Mouse (Mus musculus) heart, postnatal 36 days (tissue): ENCODE data around the gene Clca4b. TPM values are rescaled to one million over a fixed set of nuclear protein-coding genes. Genes with fewer than 3 reads are reported as not detected.
"Not testable (repeated sequence)": the region's sequence is repeated elsewhere in the genome, so short reads cannot be mapped to it uniquely, and the experiment has no call there.

Experiments
- DNase-seq, 2 experiments: peaks; one replicate each; pipeline ENCODE4 v3.0.0; 2021 to 2022
- intact Hi-C: fragments of 180-260 bp; cut with DNase I; formaldehyde crosslinking; loops from one replicate; pipeline ENCODE4 v1.15.1; 2025
- total RNA-seq, 2 experiments: library from RNA; stranded (reverse); gene quantifications; 2 replicates each; pipeline ENCODE4 v1.2.3; 2021

Gene Clca4b
- total RNA-seq: not detected

DNA sequence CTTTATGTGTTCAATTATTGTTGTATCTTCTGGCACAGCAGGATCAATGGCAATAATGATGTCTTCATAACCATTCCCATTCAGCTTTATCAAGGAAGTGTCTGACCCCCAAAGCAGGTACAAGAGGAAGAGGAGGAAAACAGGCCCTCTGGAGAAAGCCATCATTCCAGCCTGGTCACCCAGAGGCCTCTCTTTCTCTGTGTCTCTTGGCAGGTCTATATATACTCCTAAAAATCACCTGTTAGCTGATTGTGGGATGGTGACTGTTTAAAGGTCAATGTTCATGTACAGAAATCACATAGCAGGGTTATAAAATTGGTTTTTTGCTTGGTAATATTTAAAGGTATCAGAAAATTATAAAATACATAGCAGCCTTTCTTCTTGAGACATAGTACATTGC is at the start of gene Clca4b:
Clca4b (minus strand) TSS at position 195 of the 400 bp plus-strand sequence.
- DNase-seq: no peak
- intact Hi-C loops: no loop called here

GRCm38 (mm10) chr3:144980551-144980950 is 48.2 kb upstream of the Clca4b start:
- intact Hi-C loops: no loop called here
- no peak for DNase-seq

GRCm38 (mm10) chr3:144977631-144978030 is 45.3 kb upstream of the Clca4b start:
- no peak for DNase-seq
- intact Hi-C loops: no loop called here

- DNase-seq: no peak
- intact Hi-C loops: no loop called here
Measured at GRCm38 (mm10) chr3:144976091-144976490, 43.8 kb upstream of the Clca4b start.

DNA sequence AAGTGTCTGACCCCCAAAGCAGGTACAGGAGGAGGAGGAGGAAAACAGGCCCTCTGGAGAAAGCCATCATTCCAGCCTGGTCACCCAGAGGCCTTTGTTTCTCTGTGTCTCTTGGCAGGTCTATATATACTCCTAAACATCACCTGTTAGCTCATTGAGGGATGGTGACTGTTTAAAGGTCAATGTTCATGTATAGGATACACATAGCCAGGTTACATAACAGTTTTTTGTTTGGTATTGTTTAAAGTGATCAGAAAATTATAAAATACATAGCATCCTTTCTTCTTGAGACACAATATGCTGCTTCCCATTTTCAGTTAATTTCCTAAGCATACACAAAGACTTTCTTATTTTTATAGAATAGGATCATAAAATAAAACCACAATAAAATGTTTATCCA is 42.6 kb upstream of the Clca4b start, which contains the start of gene Clca4a:
Clca4a (minus strand) TSS at position 101 of the 400 bp plus-strand sequence.
- intact Hi-C loops: no loop called here
- no peak for DNase-seq

GRCm38 (mm10) chr3:144971553-144972270 is 39.4 kb upstream of the Clca4b start:
- intact Hi-C loops: no loop called here
- DNase-seq: no peak

DNA sequence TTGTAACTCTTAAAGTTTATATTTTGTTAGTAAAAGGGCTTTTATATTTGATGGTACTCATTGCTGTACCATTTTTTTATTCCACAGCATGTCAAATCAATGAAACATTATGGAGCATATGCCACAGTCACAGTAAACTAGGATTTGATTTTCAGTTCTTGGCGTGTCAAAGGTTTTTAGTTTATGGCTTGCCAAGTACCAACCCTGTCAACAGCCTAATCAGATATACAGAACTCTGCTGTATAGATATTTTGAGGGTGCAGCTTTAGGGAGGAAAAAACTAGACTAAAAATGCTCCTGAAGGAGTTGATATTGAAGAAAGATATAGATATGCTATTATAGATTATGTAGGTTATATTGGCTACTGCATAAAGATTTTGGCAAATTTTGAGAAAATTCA is 37.4 kb upstream of the Clca4b start:
- intact Hi-C loops: no loop called here
- DNase-seq: no peak

DNA sequence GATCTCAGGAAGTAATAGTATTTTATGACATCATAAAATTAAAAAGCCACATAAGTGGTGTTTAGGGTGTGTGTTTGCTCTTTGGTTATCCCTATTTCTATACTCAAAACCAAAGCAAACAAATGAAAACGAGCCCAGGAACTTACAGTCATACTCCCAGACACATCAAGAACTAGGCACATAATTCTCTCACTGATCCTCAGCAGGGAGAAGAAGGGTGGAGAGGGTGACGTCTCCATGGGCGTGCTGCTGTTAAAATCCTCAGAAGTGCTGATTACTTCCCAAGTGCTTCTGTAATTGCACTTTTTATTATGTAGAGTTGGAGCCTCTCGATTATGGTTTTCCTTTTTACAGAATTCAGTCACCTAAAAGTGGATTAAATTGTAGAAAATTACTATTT is 33.7 kb upstream of the Clca4b start:
- intact Hi-C loops: no loop called here
- no peak for DNase-seq

DNA sequence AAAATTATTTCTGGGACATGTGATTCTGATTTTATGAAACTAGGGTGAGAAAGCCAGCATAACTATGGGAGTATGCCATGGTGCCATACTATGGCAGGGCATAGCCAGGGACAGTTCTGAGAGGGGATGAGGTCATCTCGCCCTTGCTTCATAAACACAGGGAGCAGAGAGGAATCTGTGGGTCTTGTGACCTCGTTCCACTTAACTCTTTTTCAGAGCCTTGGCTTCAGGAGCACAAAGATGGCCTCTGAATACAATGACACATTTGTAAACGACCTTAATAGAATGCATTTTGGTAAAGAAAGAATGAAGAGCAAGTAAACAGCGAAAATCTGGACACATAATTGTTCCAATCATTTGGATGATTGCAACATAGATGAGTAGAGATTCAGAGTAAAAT is 18.5 kb upstream of the Clca4b start:
- DNase-seq: no peak
- intact Hi-C loops: loop anchor here (5.0 kb wide), 1 partner anchor 89 kb away; no protein-coding TSS in a partner anchor

GRCm38 (mm10) chr3:144947376-144947775 is 15.0 kb upstream of the Clca4b start:
- DNase-seq, intact Hi-C loops: not testable (repeated sequence)

DNA sequence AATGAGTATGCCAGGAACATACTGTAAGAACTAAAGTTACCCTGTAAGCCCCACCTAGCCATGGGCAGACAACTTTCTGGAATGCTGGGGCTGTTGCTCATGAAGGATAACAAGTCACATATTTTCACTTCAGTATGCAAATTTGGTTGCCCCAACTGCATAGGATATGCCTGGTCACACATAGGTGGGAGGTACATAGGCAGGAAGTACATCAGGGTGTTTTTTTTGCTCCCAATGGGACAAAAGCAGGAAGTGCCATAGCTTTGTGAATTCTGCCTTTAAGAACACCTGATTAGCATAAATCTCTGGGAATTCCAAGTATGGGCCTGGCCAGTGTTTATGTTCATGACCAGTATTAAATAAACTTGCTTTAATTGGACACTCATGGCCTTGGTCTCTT is 1.3 kb upstream of the Clca4b start:
- DNase-seq, intact Hi-C loops: not testable (repeated sequence)

GRCm38 (mm10) chr3:144933011-144933491 is 722 bp upstream of the Clca4b start:
- intact Hi-C loops: no loop called here
- no peak for DNase-seq

DNA sequence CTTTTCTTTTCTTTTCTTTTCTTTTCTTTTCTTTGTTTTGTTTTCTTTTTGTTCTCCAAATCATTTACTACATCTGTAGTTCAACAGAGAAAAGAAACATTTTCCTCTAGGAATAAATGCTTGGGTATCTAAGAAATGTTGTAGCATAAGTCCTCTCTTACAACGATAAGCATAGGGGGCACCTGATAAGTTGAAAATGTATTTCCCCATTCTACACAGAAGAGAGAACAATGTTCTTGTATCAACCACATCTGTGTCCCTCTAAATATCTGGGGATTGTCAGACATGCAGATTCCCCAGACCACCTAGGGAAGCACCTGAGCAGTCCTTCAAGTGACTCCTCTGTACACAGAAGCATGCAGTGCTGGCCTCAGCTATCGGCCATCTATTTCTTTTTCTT is 18.3 kb downstream of the Clca4b start:
- DNase-seq: no peak
- intact Hi-C loops: no loop called here

DNA sequence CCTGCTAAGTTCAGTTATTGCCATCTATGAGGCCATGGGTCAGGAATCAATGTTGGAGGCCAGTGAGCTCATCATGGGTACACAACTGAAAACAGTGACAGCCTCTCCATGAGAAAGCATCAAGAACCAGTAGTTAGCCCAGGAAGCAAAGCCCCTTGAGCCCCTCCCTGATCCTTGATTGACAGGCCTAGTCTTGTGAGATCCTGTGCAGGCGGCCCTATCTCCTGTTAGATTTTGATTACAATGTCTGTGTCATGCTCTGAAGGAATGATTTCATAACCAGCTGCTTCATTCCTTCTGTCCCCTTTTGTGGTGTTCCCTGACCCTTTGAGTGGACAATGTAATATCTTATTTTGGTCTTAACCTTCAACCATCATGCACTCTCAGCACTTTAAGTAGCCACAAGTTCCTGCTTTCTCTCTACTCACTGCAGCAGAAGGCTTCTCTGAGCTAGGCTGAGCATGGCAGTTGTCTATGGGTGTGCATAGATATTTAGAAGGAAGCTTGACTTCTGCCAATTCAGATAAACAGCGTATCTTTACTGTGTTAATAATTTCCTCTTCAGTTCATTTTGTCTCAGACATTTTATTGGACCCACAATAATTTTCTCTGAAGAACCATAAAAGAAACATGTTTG is 35.2 kb downstream of the Clca4b start:
- intact Hi-C loops: no loop called here
- peak in 1 of 2 experiments; percentile 7 for DNase-seq

DNA sequence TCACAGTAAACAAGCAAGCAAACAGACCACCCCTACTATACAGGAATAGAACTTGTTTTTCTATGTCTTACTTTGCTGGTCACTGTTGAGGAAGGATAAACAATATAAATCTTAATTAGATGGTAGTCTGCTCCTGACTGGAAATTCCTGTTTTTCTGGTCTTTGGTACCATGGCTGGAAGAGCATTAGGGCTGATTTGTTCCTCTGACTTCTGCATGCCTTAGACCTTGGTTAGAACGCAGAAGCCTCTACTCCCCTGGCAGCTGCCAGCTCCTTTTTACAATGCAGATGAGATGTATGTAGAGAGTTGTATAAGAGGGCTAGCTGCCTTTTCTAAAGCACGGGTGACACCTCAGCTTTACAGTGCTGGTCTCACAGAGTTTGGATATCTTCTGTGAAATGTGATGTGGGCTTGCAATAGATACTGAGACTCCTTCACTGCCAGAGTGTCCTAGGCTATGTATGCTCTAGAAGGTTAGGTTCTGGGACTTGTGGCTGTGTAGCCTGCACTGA is 42.0 kb downstream of the Clca4b start:
- no peak for DNase-seq
- intact Hi-C loops: no loop called here

DNA sequence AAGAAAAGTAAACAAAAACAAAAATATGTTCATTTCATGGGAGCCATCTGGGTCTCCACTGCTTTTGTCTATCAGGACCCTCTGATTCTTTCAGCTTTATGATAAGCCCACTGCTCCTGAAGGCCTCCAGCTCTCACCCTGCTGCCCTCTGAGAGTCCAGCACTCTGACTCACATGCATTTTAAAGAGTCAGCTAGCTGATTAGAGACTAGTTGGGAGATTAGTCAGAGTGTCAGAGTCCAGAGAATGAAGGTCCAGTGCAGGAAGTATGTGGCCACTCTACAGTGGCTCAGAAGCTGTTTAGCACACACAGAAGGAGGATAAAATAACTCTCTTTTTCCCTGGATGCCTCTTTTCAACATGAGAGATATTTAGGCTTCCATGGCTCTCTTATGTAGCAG is 45.4 kb downstream of the Clca4b start:
- intact Hi-C loops: no loop called here
- no peak for DNase-seq

- intact Hi-C loops, DNase-seq: not testable (repeated sequence)
Measured at GRCm38 (mm10) chr3:144872012-144872411, 60.3 kb downstream of the Clca4b start.

Other genes with a start within 250 kb of the Clca4b start
- gene Sh3glb1, start 212.2 kb downstream of the Clca4b start, total RNA-seq: 100 to 1,000 TPM; 372 to 397 TPM
- 1 to 10 TPM; 1.0 to 1.2 TPM for gene Clca3a1, start 171.6 kb downstream of the Clca4b start, total RNA-seq
- under 1 TPM in 1 of 2 experiments, not detected in 1; 0.36 TPM for gene Clca3a2, start 113.0 kb downstream of the Clca4b start, total RNA-seq
- gene Clca3b, start 83.2 kb downstream of the Clca4b start, total RNA-seq: not detected
- gene Clca4a, start 42.5 kb upstream of the Clca4b start, total RNA-seq: not detected
- not detected for gene Clca1, start 100.2 kb upstream of the Clca4b start, total RNA-seq
- under 1 TPM in 1 of 2 experiments, not detected in 1; 0.14 TPM for gene Clca2, start 166.9 kb upstream of the Clca4b start, total RNA-seq
- 10 to 100 TPM; 11.6 to 12.0 TPM for gene Odf2l, start 186.1 kb upstream of the Clca4b start, total RNA-seq